In the genomic region with DNA sequence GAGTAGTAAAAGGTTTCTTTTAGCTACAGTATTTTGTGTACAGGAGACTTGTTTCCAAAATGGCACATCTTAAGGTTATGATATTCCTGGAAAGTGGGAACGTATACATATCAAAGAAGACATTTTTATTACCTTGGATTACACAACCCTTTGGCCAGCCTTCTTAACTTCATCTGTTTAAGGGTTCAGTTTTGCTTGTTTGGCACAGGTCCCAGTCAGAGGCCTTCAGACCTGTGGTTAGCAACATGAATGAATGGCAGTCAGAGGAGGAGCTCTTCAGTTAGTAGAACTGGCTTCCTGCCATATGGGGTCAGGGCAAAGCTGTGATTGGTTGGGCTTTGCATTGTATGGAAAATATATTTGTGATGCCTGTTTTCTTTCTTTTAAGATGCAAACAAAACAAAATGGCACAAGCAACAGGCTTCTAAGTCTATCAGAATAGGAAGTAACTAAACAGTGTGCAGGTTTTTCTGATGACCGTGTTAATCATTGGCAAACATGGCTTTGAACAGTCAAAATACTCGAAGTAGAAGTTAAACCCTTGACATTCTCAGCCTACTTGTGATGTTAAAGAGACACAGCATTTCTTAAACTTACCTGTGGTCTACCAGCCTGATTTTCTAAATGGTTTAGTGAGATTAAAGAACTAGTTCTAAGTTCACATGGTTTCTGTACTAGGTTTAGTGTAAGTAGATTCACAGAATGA, we compare ENCODE assay signal across 9 mouse cellular contexts.
DNase-seq lines count a peak whose midpoint lies in the region; ATAC-seq and TF ChIP-seq lines count a peak whose summit lies in the region.
"Had no signal": no experiment of that assay in that cellular context is flagged by ENCODE, and none has a peak within 500 bp of the region (broad histone marks: within the 10 kb centered on the region; RNA-seq: fewer than 3 reads in every experiment).

No protein-coding gene starts in this region.

- no peak overlapping the region for H3K27ac ChIP-seq in intestine, postnatal 0 days (ENCODE audit: low read depth, low read length)

- intact Hi-C loops in heart, postnatal 10 days (cut with DNase I), result no loop called here
- intact Hi-C loops in left cerebral cortex, postnatal 10 days (cut with DNase I), result no loop called here

- DNase-seq in heart, postnatal 10 days, result peak; percentile 23 to 27
- no peak for DNase-seq in heart, adult 8-10 months (ENCODE audit: low spot score)
- peak; percentile 72 for DNase-seq in Patski (ENCODE audit: low read depth, low spot score)
- DNase-seq in lung, postnatal 25 days (ENCODE audit: low spot score), result peak; percentile 74
- no peak for DNase-seq in right cerebral cortex, postnatal 14 days
- DNase-seq in left cerebral cortex, postnatal 10 days (ENCODE audit: extremely low spot score in 1 of 2, low spot score in 2 of 2), result no peak
- DNase-seq in left cerebral cortex, adult 11 months (ENCODE audit: low spot score), result no peak

- in situ Hi-C loops in Patski (cut with MboI; ENCODE audit: low pct_unique_long_range_greater_than_20kb), result no loop called here

- no peaks in the 10 kb centered on the region for H3K9me3 ChIP-seq in intestine, postnatal 0 days (ENCODE audit: control insufficient read depth)

- POLR2A ChIA-PET in Patski (lab: Charles Lee), result no interaction called here

- 38% methylated on average over 3 of the region's 3 CpGs for WGBS in intestine, postnatal 0 days

- no peaks in the 10 kb centered on the region for H3K4me1 ChIP-seq in intestine, postnatal 0 days (replicated peaks; ENCODE audit: control insufficient read depth, insufficient read depth, low read length)

- no peak overlapping the region for H3K4me3 ChIP-seq in intestine, postnatal 0 days (ENCODE audit: low read depth, low read length)

- CTCF ChIA-PET in Patski (lab: Charles Lee), result no interaction called here

- peak; percentile 57 for ATAC-seq in Patski
- peak; percentile 91 for ATAC-seq in intestine, postnatal 0 days

- no peak overlapping the region for H3K4me2 ChIP-seq in intestine, postnatal 0 days (replicated peaks; ENCODE audit: low read depth)
- H3K4me2 ChIP-seq: heart, embryonic 11.5 days had no signal

- no peak for TF ChIP-seq CTCF in Patski (IDR thresholded peaks at IDR 0.05)
- no peak for TF ChIP-seq CTCF in intestine, postnatal 0 days (IDR thresholded peaks at IDR 0.05; ENCODE audit: low read depth)

- H3K36me3 ChIP-seq in intestine, postnatal 0 days (ENCODE audit: control insufficient read depth, insufficient read depth), result peaks cover 24% of the 10 kb centered on the region; the same call in 1 of the 2 replicates

- no peak overlapping the region for H3K9ac ChIP-seq in intestine, postnatal 0 days (ENCODE audit: low read depth, low read length)

- no peaks in the 10 kb centered on the region for H3K27me3 ChIP-seq in Patski
- H3K27me3 ChIP-seq in intestine, postnatal 0 days (replicated peaks; ENCODE audit: control insufficient read depth, insufficient read depth, low read length), result no peaks in the 10 kb centered on the region

Comparison
In these comparisons a context has a peak if more than half of its experiments do, and no peak if none do; other contexts are left out.
1. DNase-seq: peak in heart, postnatal 10 days (2 of 2), Patski (single experiment) and lung, postnatal 25 days (single experiment); none in heart, adult 8-10 months (single experiment), right cerebral cortex, postnatal 14 days (single experiment), left cerebral cortex, postnatal 10 days (0 of 2) and left cerebral cortex, adult 11 months (single experiment).